Mouse (Mus musculus): Measurements from ENCODE around the gene Rasl10a. TPM values are rescaled to one million over a fixed set of nuclear protein-coding genes. Genes with fewer than 3 reads are reported as not detected.

Gene Rasl10a
- polyA plus RNA-seq, 1 experiment from 2014 or later = 1.3 TPM

GRCm38 (mm10) chr11:5041144-5041780 lies 16.7 kb upstream of the Rasl10a start:
- H3K4me2 ChIP-seq (replicated peaks; ENCODE audit: low read depth, low read length) = no peak overlapping the region
- H3K36me3 ChIP-seq (ENCODE audit: control insufficient read depth, insufficient read depth, low read length) = peaks cover 30% of the 10 kb centered on the region; the same call in 1 of the 2 replicates
- no peaks in the 10 kb centered on the region for H3K27me3 ChIP-seq (ENCODE audit: control insufficient read depth, insufficient read depth, low read length)
- no peaks in the 10 kb centered on the region for H3K9me3 ChIP-seq (ENCODE audit: control insufficient read depth, low read depth, low read length)
- no peak for ATAC-seq (ENCODE audit: insufficient number of reproducible peaks, insufficient read depth, low FRiP score, low read depth)
- no peak overlapping the region for H3K27ac ChIP-seq (ENCODE audit: low read length)
- H3K4me3 ChIP-seq (ENCODE audit: low read depth, low read length) = no peak overlapping the region
- H3K4me1 ChIP-seq (ENCODE audit: control insufficient read depth, insufficient read depth, low read length) = no peaks in the 10 kb centered on the region
- 65% methylated on average over 18 of the region's 18 CpGs for WGBS
- H3K9ac ChIP-seq (replicated peaks; ENCODE audit: low read depth, low read length) = no peak overlapping the region

GRCm38 (mm10) chr11:5042645-5043381 lies 15.1 kb upstream of the Rasl10a start:
- no peak for ATAC-seq (ENCODE audit: insufficient number of reproducible peaks, insufficient read depth, low FRiP score, low read depth)
- Histone ChIP-seq H3K27me3 (ENCODE audit: control insufficient read depth, insufficient read depth, low read length) (no peaks in the 10 kb centered on the region), H3K9me3 (ENCODE audit: control insufficient read depth, low read depth, low read length) (no peaks in the 10 kb centered on the region), H3K4me3 (ENCODE audit: low read depth, low read length) (no peak overlapping the region), H3K27ac (ENCODE audit: low read length) (no peak overlapping the region), H3K36me3 (ENCODE audit: control insufficient read depth, insufficient read depth, low read length) (peaks cover 18% of the 10 kb centered on the region; the same call in 1 of the 2 replicates), H3K4me2 (replicated peaks; ENCODE audit: low read depth, low read length) (no peak overlapping the region), H3K4me1 (ENCODE audit: control insufficient read depth, insufficient read depth, low read length) (no peaks in the 10 kb centered on the region), H3K9ac (replicated peaks; ENCODE audit: low read depth, low read length) (no peak overlapping the region)
- whole genome bisulfite sequencing = 88% methylated on average over 8 of the region's 8 CpGs

- H3K4me1 ChIP-seq (ENCODE audit: control insufficient read depth, insufficient read depth, low read length) = no peaks in the 10 kb centered on the region
- no peak for ATAC-seq (ENCODE audit: insufficient number of reproducible peaks, insufficient read depth, low FRiP score, low read depth)
- H3K9ac ChIP-seq (replicated peaks; ENCODE audit: low read depth, low read length) = no peak overlapping the region
- H3K4me2 ChIP-seq (replicated peaks; ENCODE audit: low read depth, low read length) = no peak overlapping the region
- H3K4me3 ChIP-seq (ENCODE audit: low read depth, low read length) = no peak overlapping the region
- no peaks in the 10 kb centered on the region for H3K9me3 ChIP-seq (ENCODE audit: control insufficient read depth, low read depth, low read length)
- 43% methylated on average over 12 of the region's 12 CpGs for WGBS
- no peak overlapping the region for H3K27ac ChIP-seq (ENCODE audit: low read length)
- H3K36me3 ChIP-seq (ENCODE audit: control insufficient read depth, insufficient read depth, low read length) = peaks cover 7% of the 10 kb centered on the region; the same call in 1 of the 2 replicates
- H3K27me3 ChIP-seq (ENCODE audit: control insufficient read depth, insufficient read depth, low read length) = no peaks in the 10 kb centered on the region
Observed at GRCm38 (mm10) chr11:5046321-5046926, 11.5 kb upstream of the Rasl10a start.

GRCm38 (mm10) chr11:5051629-5052028 lies 6.3 kb upstream of the Rasl10a start:
- H3K4me1 ChIP-seq (ENCODE audit: control insufficient read depth, insufficient read depth, low read length) = no peaks in the 10 kb centered on the region
- H3K4me2 ChIP-seq (replicated peaks; ENCODE audit: low read depth, low read length) = no peak overlapping the region
- no peak overlapping the region for H3K27ac ChIP-seq (ENCODE audit: low read length)
- H3K36me3 ChIP-seq (ENCODE audit: control insufficient read depth, insufficient read depth, low read length) = no peaks in the 10 kb centered on the region
- 0 out of 2 replicates have a peak, but pooled peaks cover 5% of the 10 kb centered on the region for H3K27me3 ChIP-seq (ENCODE audit: control insufficient read depth, insufficient read depth, low read length)
- H3K4me3 ChIP-seq (ENCODE audit: low read depth, low read length) = no peak overlapping the region
- H3K9me3 ChIP-seq (ENCODE audit: control insufficient read depth, low read depth, low read length) = no peaks in the 10 kb centered on the region
- no peak for ATAC-seq (ENCODE audit: insufficient number of reproducible peaks, insufficient read depth, low FRiP score, low read depth)
- WGBS = 83% methylated on average over 10 of the region's 10 CpGs
- no peak overlapping the region for H3K9ac ChIP-seq (replicated peaks; ENCODE audit: low read depth, low read length)

- Histone ChIP-seq H3K27ac (ENCODE audit: low read length) (no peak overlapping the region), H3K36me3 (ENCODE audit: control insufficient read depth, insufficient read depth, low read length) (no peaks in the 10 kb centered on the region), H3K4me2 (replicated peaks; ENCODE audit: low read depth, low read length) (no peak overlapping the region), H3K9ac (replicated peaks; ENCODE audit: low read depth, low read length) (no peak overlapping the region), H3K4me1 (ENCODE audit: control insufficient read depth, insufficient read depth, low read length) (0 out of 2 replicates have a peak, but pooled peaks cover 2% of the 10 kb centered on the region), H3K9me3 (ENCODE audit: control insufficient read depth, low read depth, low read length) (no peaks in the 10 kb centered on the region), H3K4me3 (ENCODE audit: low read depth, low read length) (no peak overlapping the region), H3K27me3 (ENCODE audit: control insufficient read depth, insufficient read depth, low read length) (peaks cover 12% of the 10 kb centered on the region; the same call in 1 of the 2 replicates)
- no peak for ATAC-seq (ENCODE audit: insufficient number of reproducible peaks, insufficient read depth, low FRiP score, low read depth)
- WGBS = 64% methylated on average over 10 of the region's 10 CpGs
Observed at GRCm38 (mm10) chr11:5052200-5052854, 5.6 kb upstream of the Rasl10a start.

- ATAC-seq (ENCODE audit: insufficient number of reproducible peaks, insufficient read depth, low FRiP score, low read depth) = no peak
- no peaks in the 10 kb centered on the region for H3K9me3 ChIP-seq (ENCODE audit: control insufficient read depth, low read depth, low read length)
- 82% methylated on average over 14 of the region's 14 CpGs for WGBS
- H3K4me2 ChIP-seq (replicated peaks; ENCODE audit: low read depth, low read length) = no peak overlapping the region
- H3K4me1 ChIP-seq (ENCODE audit: control insufficient read depth, insufficient read depth, low read length) = 0 out of 2 replicates have a peak, but pooled peaks cover 10% of the 10 kb centered on the region
- H3K27me3 ChIP-seq (ENCODE audit: control insufficient read depth, insufficient read depth, low read length) = peaks cover 23% of the 10 kb centered on the region
- no peak overlapping the region for H3K27ac ChIP-seq (ENCODE audit: low read length)
- no peaks in the 10 kb centered on the region for H3K36me3 ChIP-seq (ENCODE audit: control insufficient read depth, insufficient read depth, low read length)
- H3K9ac ChIP-seq (replicated peaks; ENCODE audit: low read depth, low read length) = no peak overlapping the region
- H3K4me3 ChIP-seq (ENCODE audit: low read depth, low read length) = no peak overlapping the region
Observed at GRCm38 (mm10) chr11:5054151-5054550, 3.8 kb upstream of the Rasl10a start.

- no peak for ATAC-seq (ENCODE audit: insufficient number of reproducible peaks, insufficient read depth, low FRiP score, low read depth)
Observed at GRCm38 (mm10) chr11:5054874-5055273, 3.1 kb upstream of the Rasl10a start.

More at GRCm38 (mm10) chr11:5054874-5055273, 3.1 kb upstream of the Rasl10a start:
- WGBS = 54% methylated on average over 6 of the region's 6 CpGs
- Histone ChIP-seq H3K4me3 (ENCODE audit: low read depth, low read length) (no peak overlapping the region), H3K9me3 (ENCODE audit: control insufficient read depth, low read depth, low read length) (no peaks in the 10 kb centered on the region), H3K4me2 (replicated peaks; ENCODE audit: low read depth, low read length) (no peak overlapping the region), H3K27ac (ENCODE audit: low read length) (no peak overlapping the region), H3K4me1 (ENCODE audit: control insufficient read depth, insufficient read depth, low read length) (peaks cover 14% of the 10 kb centered on the region; the same call in 1 of the 2 replicates), H3K36me3 (ENCODE audit: control insufficient read depth, insufficient read depth, low read length) (no peaks in the 10 kb centered on the region), H3K9ac (replicated peaks; ENCODE audit: low read depth, low read length) (no peak overlapping the region), H3K27me3 (ENCODE audit: control insufficient read depth, insufficient read depth, low read length) (peaks cover 30% of the 10 kb centered on the region)
